Mouse (Mus musculus) embryonic facial prominence, embryonic 12.5 days (tissue): ENCODE measurements around the gene Jmjd4. TPM values are rescaled to one million over a fixed set of nuclear protein-coding genes. Genes with fewer than 3 reads are reported as not detected.

Experiments used
- ATAC-seq: fragments of 200-750 bp; cut with Nextera tagmentation; 2 replicates; pipeline ENCODE4 v1.8.0; 2017; ENCODE audit not compliant: insufficient number of reproducible peaks, insufficient read depth, low FRiP score, low TSS enrichment
- H3K27ac ChIP-seq: fragments of 300-500 bp; sonication (generic); 2 replicates; pipeline ENCODE4 v1.5.1; 2016; ENCODE audit warnings: mild to moderate bottlenecking
- H3K27me3 ChIP-seq: fragments of 300-500 bp; sonication (generic); 2 replicates; pipeline ENCODE4 v1.6.1; 2016; ENCODE audit warnings: mild to moderate bottlenecking, moderate library complexity
- H3K36me3 ChIP-seq: fragments of 300-500 bp; sonication (generic); 2 replicates; pipeline ENCODE4 v1.6.1; 2016; ENCODE audit warnings: mild to moderate bottlenecking
- H3K4me1 ChIP-seq: fragments of 300-500 bp; sonication (generic); 2 replicates; pipeline ENCODE4 v1.6.1; 2016
- H3K4me2 ChIP-seq: fragments of 300-500 bp; sonication (generic); replicated peaks from 2 replicates; pipeline ENCODE4 v1.6.1; 2016; ENCODE audit warnings: mild to moderate bottlenecking, moderate library complexity
- H3K4me3 ChIP-seq: fragments of 300-500 bp; sonication (generic); 2 replicates; pipeline ENCODE4 v1.5.1; 2016; ENCODE audit warnings: mild to moderate bottlenecking
- H3K9ac ChIP-seq: fragments of 300-500 bp; sonication (generic); 2 replicates; pipeline ENCODE4 v1.6.1; 2016; ENCODE audit warnings: mild to moderate bottlenecking, moderate library complexity
- H3K9me3 ChIP-seq: fragments of 300-500 bp; sonication (generic); 2 replicates; pipeline ENCODE4 v1.6.1; 2016; ENCODE audit warnings: mild to moderate bottlenecking, moderate library complexity
- WGBS: fragments of 180-500 bp; shearing (Covaris S2); methylation state at CpG from one replicate; pipeline ENCODE4 v1.1.7; 2016; 5-methylcytosine and 5-hydroxymethylcytosine counted together
- polyA plus RNA-seq: library from polyadenylated mRNA; unstranded; fragments of >200 nt; fragmentation: Nextera tagmentation; extraction: Ambion mirVana; gene quantifications from 2 replicates; pipeline ENCODE4 v1.2.1, GENCODE M21; 2016

Gene Jmjd4
- polyA plus RNA-seq, 1 experiment from 2014 or later: 19.3 TPM

GRCm38 (mm10) chr11:59428057-59428660, 21.7 kb upstream of the Jmjd4 start:
- no peak for ATAC-seq
- Histone ChIP-seq H3K4me1 (peaks cover 16% of the 10 kb centered on the region), H3K9ac (no peak overlapping the region), H3K27ac (no peak overlapping the region), H3K9me3 (no peaks in the 10 kb centered on the region), H3K4me3 (no peak overlapping the region), H3K27me3 (no peaks in the 10 kb centered on the region), H3K36me3 (peaks cover 66% of the 10 kb centered on the region), H3K4me2 (no peak overlapping the region)
- WGBS: 88% methylated on average over 9 of the region's 9 CpGs

GRCm38 (mm10) chr11:59429959-59430358, 19.9 kb upstream of the Jmjd4 start:
- no peak overlapping the region for H3K4me3 ChIP-seq
- H3K9me3 ChIP-seq: no peaks in the 10 kb centered on the region
- 85% methylated on average over 1 of the region's 1 CpGs for WGBS
- H3K4me1 ChIP-seq: peaks cover 9% of the 10 kb centered on the region; the same call in 1 of the 2 replicates
- H3K36me3 ChIP-seq: peaks cover 70% of the 10 kb centered on the region
- no peak overlapping the region for H3K4me2 ChIP-seq
- H3K27ac ChIP-seq: no peak overlapping the region
- H3K27me3 ChIP-seq: no peaks in the 10 kb centered on the region
- no peak overlapping the region for H3K9ac ChIP-seq
- ATAC-seq: no peak

- 75% methylated on average over 3 of the region's 3 CpGs for WGBS
- Histone ChIP-seq H3K27me3 (no peaks in the 10 kb centered on the region), H3K4me2 (no peak overlapping the region), H3K9me3 (peaks cover 8% of the 10 kb centered on the region; the same call in 1 of the 2 replicates), H3K9ac (no peak overlapping the region), H3K4me3 (no peak overlapping the region), H3K36me3 (peaks cover 66% of the 10 kb centered on the region), H3K27ac (no peak overlapping the region), H3K4me1 (no peaks in the 10 kb centered on the region)
- no peak for ATAC-seq
These were observed 17.6 kb upstream of the Jmjd4 start for GRCm38 (mm10) chr11:59432261-59432660.

- ATAC-seq: no peak
- H3K27me3 ChIP-seq: no peaks in the 10 kb centered on the region
- H3K9me3 ChIP-seq: peaks cover 8% of the 10 kb centered on the region; the same call in 1 of the 2 replicates
- H3K4me1 ChIP-seq: no peaks in the 10 kb centered on the region
- peaks cover 43% of the 10 kb centered on the region for H3K36me3 ChIP-seq
- no peak overlapping the region for H3K27ac ChIP-seq
- H3K4me3 ChIP-seq: no peak overlapping the region
- H3K9ac ChIP-seq: no peak overlapping the region
- WGBS: 92% methylated on average over 12 of the region's 12 CpGs
- no peak overlapping the region for H3K4me2 ChIP-seq
These were observed 11.9 kb upstream of the Jmjd4 start for GRCm38 (mm10) chr11:59437954-59438353.

GRCm38 (mm10) chr11:59443102-59443501, 6.7 kb upstream of the Jmjd4 start:
- no peak for ATAC-seq
- Histone ChIP-seq H3K9me3 (no peaks in the 10 kb centered on the region), H3K4me1 (0 out of 2 replicates have a peak, but pooled peaks cover under 1% of the 10 kb centered on the region), H3K9ac (no peak overlapping the region), H3K4me2 (no peak overlapping the region), H3K27ac (no peak overlapping the region), H3K27me3 (no peaks in the 10 kb centered on the region), H3K36me3 (peaks cover 20% of the 10 kb centered on the region), H3K4me3 (no peak overlapping the region)

GRCm38 (mm10) chr11:59450230-59450771, 456 bp downstream of the Jmjd4 start:
- peak overlapping the region; percentile 82 for H3K9ac ChIP-seq
- H3K4me1 ChIP-seq: peaks cover 25% of the 10 kb centered on the region
- H3K27ac ChIP-seq: peak overlapping the region; percentile 83
- under 1% methylated on average over 38 of the region's 38 CpGs for WGBS
- H3K4me3 ChIP-seq: peak overlapping the region; percentile 90
- peak overlapping the region; percentile 91 for H3K4me2 ChIP-seq
- peaks cover 35% of the 10 kb centered on the region for H3K36me3 ChIP-seq
- ATAC-seq: peak; percentile 45; the same call in 1 of the 2 replicates
- H3K27me3 ChIP-seq: no peaks in the 10 kb centered on the region
- no peaks in the 10 kb centered on the region for H3K9me3 ChIP-seq

GRCm38 (mm10) chr11:59451086-59451485, 1.2 kb downstream of the Jmjd4 start, which contains the start of gene Snap47:
Snap47 (minus strand) TSS chr11:59451186.
- H3K4me2 ChIP-seq: peak within 1 kb of the TSS; percentile 91
- H3K9me3 ChIP-seq: no peaks in the 10 kb centered on the region
- H3K27me3 ChIP-seq: no peaks in the 10 kb centered on the region
- H3K27ac ChIP-seq: peak within 1 kb of the TSS; percentile 83
- WGBS: 80% methylated on average over 4 of the region's 4 CpGs
- ATAC-seq: no peak
- peaks cover 37% of the 10 kb centered on the region for H3K36me3 ChIP-seq
- peak within 1 kb of the TSS; percentile 90 for H3K4me3 ChIP-seq
- peak within 1 kb of the TSS; percentile 82 for H3K9ac ChIP-seq
- H3K4me1 ChIP-seq: peaks cover 25% of the 10 kb centered on the region

GRCm38 (mm10) chr11:59456346-59456745, 6.5 kb downstream of the Jmjd4 start:
- WGBS: 86% methylated on average over 2 of the region's 2 CpGs
- peaks cover 65% of the 10 kb centered on the region for H3K36me3 ChIP-seq

GRCm38 (mm10) chr11:59456891-59457290, 7.0 kb downstream of the Jmjd4 start:
- WGBS: 80% methylated on average over 2 of the region's 2 CpGs
- Histone ChIP-seq H3K4me1 (peaks cover 3% of the 10 kb centered on the region), H3K4me2 (no peak overlapping the region), H3K9me3 (no peaks in the 10 kb centered on the region), H3K9ac (no peak overlapping the region), H3K36me3 (peaks cover 69% of the 10 kb centered on the region), H3K27me3 (no peaks in the 10 kb centered on the region), H3K4me3 (no peak overlapping the region), H3K27ac (no peak overlapping the region)
- no peak for ATAC-seq

More at GRCm38 (mm10) chr11:59456346-59456745, 6.5 kb downstream of the Jmjd4 start:
- Histone ChIP-seq H3K4me1 (peaks cover 8% of the 10 kb centered on the region), H3K27ac (no peak overlapping the region), H3K4me3 (no peak overlapping the region), H3K4me2 (no peak overlapping the region), H3K27me3 (no peaks in the 10 kb centered on the region), H3K9me3 (no peaks in the 10 kb centered on the region), H3K9ac (no peak overlapping the region)
- ATAC-seq: no peak

GRCm38 (mm10) chr11:59458973-59459372, 9.1 kb downstream of the Jmjd4 start:
- Histone ChIP-seq H3K27ac (peak overlapping the region; percentile 18), H3K9me3 (peaks cover 20% of the 10 kb centered on the region), H3K4me3 (no peak overlapping the region), H3K4me2 (no peak overlapping the region), H3K9ac (no peak overlapping the region), H3K27me3 (no peaks in the 10 kb centered on the region), H3K36me3 (peaks cover 73% of the 10 kb centered on the region), H3K4me1 (peaks cover 3% of the 10 kb centered on the region; the same call in 1 of the 2 replicates)
- ATAC-seq: peak; percentile 64; the same call in 1 of the 2 replicates
- WGBS: 39% methylated on average over 5 of the region's 5 CpGs

- ATAC-seq: no peak
- no peaks in the 10 kb centered on the region for H3K27me3 ChIP-seq
- WGBS: 95% methylated on average over 2 of the region's 2 CpGs
- peaks cover 24% of the 10 kb centered on the region for H3K9me3 ChIP-seq
- H3K9ac ChIP-seq: no peak overlapping the region
- H3K27ac ChIP-seq: no peak overlapping the region
- H3K4me2 ChIP-seq: no peak overlapping the region
- peaks cover 3% of the 10 kb centered on the region; the same call in 1 of the 2 replicates for H3K4me1 ChIP-seq
- peaks cover 68% of the 10 kb centered on the region for H3K36me3 ChIP-seq
- no peak overlapping the region for H3K4me3 ChIP-seq
These were observed 10.6 kb downstream of the Jmjd4 start for GRCm38 (mm10) chr11:59460459-59460858.
